Mouse (Mus musculus) ES-CJ7 (cell line): ENCODE data around the gene Tmem94.

Experiments used
- DNase-seq: peaks from one replicate; pipeline ENCODE4 v3.0.0; 2011; ENCODE audit warnings: low read depth, low spot score

The Tmem94 gene

GRCm38 (mm10) chr11:115831518-115831917 is 66.3 kb downstream of the Tmem94 start:
- peak; percentile 79 for DNase-seq

- no peak for DNase-seq
Measured at GRCm38 (mm10) chr11:115832064-115832463, 66.8 kb downstream of the Tmem94 start.

DNA sequence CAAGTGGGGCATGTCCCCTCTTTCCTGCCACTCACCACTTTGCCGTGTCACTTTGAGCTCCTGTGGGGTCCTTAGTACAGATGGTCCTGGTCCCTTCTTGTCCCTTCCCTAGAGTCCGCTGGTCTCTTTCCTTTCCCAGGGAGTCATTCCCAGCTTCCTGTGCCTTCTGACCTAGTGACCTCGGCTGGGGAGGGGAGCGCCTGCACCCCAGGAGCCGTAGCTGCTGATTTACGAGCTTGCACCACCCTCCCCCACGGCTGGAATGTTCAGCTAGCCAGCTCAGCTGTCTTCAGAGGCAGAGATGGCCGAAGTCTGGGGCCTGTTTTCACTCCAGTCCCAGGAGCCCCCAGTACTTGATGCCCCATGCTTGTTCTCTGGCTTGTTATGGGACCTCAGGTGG is 67.3 kb downstream of the Tmem94 start:
- DNase-seq = peak; percentile 87

DNA sequence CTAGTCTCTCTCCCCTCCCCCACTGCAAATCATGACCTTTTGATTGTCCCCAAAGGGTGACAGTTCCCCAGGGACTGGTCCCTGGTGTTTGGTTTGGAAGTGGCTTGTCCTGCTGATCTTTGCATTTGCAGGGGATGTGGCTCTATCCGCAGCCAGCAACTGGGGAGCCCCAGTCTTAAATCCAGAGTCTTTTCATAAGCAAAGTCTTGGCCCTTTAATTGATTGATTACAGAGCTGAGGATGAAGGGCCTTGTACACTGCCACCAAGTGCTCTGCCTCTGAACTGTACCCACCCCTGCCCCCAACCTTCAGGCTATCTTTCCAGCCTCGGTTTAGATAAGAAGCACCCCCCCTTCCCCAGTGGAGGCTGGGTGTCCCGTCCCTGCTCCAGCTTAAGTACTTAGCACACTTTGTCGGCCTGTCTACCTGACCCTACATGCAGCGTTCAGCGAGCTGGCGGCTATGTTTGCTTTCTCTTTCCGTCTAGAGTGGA is 67.8 kb downstream of the Tmem94 start:
- peak; percentile 74 for DNase-seq

DNA sequence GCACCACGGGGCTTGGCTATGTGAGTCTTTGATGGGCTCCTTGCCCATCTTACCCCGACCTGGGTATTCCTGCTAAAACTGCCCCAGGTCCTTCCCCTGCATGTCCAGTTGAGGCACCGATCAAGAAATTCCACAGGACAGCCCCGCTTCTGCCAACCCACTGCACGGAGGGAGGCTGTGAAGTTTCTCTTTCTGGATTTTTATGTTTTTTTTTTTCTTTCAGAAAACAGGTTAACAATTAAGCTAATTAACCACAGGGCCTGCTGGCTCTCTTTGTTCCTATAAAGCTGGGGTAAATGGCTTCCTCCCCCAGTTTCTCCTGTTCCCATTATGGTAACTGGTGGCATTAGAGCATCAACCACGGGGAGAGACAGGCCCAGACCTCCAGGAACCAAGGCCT is 68.8 kb downstream of the Tmem94 start:
- no peak for DNase-seq

- DNase-seq = peak; percentile 90
Measured at GRCm38 (mm10) chr11:115836656-115837395, 71.6 kb downstream of the Tmem94 start.

GRCm38 (mm10) chr11:115837606-115838345 is 72.5 kb downstream of the Tmem94 start:
- DNase-seq = no peak

GRCm38 (mm10) chr11:115838895-115839311 is 73.7 kb downstream of the Tmem94 start:
- peak; percentile 78 for DNase-seq

- DNase-seq = peak; percentile 59
Measured at GRCm38 (mm10) chr11:115839732-115840131, 74.5 kb downstream of the Tmem94 start.

DNA sequence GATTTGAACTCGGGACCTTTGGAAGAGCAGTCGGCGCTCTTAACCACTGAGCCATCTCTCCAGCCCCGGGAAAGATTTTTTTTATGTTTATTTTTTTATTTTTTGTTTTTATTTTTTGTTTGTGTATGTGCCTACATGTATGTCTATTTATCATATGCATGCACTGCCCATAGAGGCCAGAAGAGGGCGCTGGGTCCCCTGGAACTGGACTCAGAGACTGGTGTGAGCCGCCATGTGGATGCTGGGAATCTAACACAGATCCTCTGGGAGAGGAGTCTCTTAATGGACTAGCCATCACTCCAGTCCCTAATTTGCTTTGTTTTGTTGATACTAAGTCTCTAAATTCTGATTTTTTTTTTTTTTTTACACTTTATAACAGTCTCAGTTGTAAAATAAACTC is 75.8 kb downstream of the Tmem94 start:
- peak; percentile 84 for DNase-seq

GRCm38 (mm10) chr11:115841961-115842550 is 76.8 kb downstream of the Tmem94 start:
- peak; percentile 85 for DNase-seq

- DNase-seq = peak; percentile 75
Measured at GRCm38 (mm10) chr11:115843141-115843890, 78.1 kb downstream of the Tmem94 start.

DNA sequence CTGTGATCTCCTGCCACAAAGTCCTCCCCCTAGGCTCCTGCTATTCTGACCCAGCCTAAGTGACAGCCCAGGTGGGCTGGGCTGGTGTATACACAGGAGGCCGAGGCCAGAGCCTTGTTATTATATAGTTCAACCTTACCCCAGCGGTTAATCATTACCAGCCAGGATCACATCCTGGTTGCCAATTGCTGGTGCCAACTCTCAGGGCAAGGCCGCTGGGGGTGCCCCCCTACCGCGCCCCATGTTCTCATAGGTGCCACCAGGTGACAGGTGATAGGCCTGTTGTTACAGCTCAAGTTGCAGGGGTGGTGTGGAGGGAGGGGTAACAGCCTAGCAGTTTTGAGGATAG is 78.6 kb downstream of the Tmem94 start:
- DNase-seq = no peak

- DNase-seq = no peak
Measured at GRCm38 (mm10) chr11:115844240-115844639, 79.0 kb downstream of the Tmem94 start.

GRCm38 (mm10) chr11:115845819-115846218 is 80.6 kb downstream of the Tmem94 start:
- DNase-seq = peak; percentile 51
